Mouse (Mus musculus) urinary bladder, postnatal 10 days (tissue): ENCODE measurements around the gene Zfp112.
A peak's percentile ranks its signal among the peaks of the same experiment; 100 is the strongest.
"Not testable (repeated sequence)": the region's sequence is repeated elsewhere in the genome, so short reads cannot be mapped to it uniquely, and the experiment has no call there.

ENCODE experiments used
- DNase-seq: peaks from one replicate; pipeline ENCODE4 v3.0.0; 2022; ENCODE audit warnings: low spot score

Zfp112 gene

DNA sequence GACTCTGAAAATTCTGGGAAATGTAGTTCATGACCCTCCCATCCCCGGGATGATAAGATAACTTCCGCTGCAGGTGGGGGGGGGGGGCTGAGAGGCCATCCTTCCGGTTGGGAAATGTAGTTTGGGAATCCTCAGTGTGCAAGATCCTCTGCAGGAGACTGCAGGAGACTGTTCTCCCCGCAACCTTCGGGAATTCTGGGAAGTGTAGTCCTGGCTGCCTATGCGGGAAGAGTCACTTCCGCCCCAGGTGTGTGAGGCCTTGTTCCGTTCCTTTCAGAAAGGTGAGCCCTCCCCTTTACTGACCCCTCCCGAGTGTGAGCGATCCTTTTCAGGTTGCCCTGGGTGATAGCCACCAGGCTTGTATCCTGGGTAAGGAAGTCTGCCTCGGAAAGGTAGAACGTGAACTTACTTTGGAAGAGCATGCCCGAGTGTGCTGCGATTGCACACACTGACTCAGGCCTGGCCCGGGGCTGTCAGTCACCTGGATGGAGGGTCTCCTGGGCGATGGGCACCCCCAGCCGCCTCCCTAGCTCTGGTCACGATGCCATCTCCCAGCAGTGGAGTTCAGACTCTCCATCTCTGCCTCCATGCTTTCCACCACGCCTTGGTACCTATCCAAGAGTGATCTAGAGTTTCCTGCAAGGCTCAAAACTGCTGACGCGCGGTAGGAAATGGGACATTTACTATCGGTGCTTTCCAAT is at the start of gene Zfp112:
TSS of gene Zfp112 (plus strand) at position 159 of the 701 bp plus-strand sequence.
- DNase-seq: peak; percentile 30

DNA sequence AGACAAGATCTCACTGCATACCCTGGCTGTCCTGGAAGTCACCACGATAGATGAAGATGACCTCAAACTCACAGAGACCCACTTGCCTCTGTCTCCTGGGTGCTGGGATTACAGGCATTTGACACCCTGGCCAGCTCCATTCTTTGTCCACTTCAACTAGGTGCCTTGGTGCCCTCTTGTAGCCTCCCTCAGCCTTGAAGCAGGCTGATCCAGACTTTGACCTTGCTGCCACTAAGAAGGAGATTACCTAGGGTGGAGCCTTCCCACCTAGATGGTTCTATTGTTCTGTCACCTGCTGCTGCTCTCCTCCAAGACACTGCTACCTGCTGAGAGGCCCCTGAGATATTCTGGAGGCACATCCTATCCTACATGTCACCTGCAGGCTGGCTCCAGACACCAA is 37.7 kb upstream of the Zfp112 start:
- DNase-seq: not testable (repeated sequence)

DNA sequence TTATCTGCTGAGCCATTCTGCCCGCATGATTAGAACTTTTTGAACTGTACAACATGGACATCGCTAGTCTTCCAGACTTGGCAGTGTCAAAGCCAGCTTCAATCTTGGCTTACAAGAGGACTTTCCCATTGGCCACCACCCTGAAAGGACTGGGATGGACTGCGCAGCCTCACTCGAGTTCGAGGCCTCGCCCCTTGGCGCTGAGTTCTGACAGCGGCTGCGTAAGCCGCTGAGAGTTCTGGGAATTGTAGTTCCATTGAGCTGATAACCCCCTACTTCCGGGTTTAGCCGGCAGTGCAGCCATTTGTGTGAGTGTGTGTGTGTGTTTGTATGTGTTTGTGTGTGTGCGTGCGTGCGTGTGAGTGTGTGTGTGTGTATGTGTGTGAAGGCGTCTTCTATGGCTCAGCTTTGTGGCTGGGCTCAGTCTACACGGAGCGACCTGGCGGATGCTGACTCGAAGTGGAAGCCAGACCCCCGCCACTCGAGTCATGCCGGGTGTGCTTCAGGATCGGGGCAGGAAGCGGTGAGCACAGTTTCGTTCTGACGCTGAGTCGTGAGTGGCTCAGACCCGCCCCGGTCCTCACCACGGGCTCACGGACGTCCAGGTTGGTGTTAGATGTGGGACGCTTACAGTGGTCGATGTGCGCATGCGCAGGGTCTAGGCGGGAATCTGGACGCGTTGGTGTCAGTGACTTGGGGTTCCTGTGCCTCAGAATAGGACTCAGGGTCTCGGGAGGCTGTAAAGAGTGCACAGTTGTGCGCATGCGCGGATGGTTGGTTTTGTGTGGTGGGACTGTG is 30.3 kb upstream of the Zfp112 start, which contains the start of gene Zfp180:
TSS of gene Zfp180 (plus strand) at position 291 of the 798 bp plus-strand sequence.
- peak; percentile 65 for DNase-seq

DNA sequence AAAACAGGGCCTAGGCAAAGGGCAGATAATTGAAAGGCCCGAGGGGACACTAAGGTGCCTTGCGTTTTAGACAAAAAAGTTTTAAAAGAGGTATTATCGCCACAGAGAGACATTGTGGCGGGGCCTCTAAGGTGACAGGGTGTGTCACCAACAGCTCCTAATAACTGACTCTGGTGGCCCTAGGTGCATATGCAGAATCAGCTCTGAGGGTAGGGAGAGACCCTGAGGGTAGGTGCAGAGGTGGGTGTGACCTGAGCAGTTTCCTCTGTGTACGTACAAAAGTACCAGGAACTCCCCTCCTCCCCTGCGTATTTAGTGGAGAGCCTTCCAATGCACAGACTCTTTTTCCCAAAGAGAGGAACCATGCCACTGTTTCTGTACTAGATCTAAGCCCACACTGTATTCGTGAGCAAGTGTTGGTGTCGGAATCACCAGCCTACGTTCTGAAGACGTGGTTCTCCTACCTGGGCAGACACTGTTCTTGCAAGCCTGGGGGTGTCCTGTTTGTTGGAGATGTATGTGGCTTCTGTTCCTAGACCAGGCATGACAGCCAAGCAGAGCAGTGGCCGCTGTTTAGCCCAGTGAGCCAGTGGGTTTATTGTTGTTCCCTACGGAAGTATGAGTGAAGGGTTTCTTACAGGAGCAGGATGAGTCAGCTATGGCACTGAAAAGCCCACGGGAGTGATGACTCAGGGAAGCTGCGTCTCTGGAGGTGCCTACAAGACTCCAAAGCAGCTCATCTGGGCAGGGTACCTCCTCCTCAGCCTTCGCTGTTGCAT is 29.5 kb upstream of the Zfp112 start:
- no peak for DNase-seq

DNA sequence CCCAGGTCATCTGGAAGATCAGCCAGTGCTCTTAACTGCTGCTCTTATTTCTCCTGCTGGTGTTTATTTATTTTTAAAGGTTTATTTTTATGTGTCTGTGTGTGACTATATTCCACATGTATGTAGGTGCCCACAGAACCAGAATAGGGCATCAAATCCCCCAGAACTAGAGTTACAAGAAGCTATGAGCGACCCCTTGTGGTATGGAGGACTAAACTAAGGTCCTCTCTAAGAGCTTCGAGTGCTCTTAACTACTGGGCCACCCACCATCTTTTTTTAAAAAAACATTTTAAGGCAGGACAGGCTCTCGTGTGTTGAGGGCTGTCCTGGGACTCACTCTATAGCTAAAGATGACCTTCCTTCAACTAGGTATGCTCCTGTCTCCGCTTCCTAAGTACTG is 25.2 kb upstream of the Zfp112 start:
- no peak for DNase-seq

DNA sequence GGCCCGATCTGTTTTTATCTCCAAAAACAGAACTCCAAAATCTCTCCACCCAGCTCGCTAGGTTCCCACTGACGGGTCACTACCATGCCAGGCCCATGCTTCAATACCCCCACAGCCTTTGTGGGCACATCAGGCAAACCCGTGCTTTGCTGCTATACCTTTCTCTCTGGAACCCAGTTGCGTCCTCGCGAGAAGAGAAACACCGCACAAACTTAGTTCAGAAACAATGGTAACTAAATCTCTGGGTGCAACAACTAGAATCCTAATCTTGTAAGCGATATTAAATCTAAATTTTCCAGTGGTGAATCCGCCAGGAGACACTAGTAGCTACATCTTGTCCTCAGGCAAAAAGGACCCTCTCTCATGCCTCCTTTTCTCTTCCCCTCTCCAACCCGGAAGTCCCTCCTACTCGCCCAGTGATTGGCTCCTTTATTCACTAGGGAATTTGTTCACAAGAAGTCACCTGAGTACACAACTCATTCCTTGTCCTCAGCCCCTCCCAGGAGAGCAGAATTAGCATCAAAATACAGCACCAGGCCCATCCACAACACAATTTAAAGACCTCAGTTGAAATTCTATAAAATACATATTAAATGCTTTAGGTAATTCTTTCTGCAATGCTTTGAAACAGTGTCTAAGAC is 24.5 kb upstream of the Zfp112 start:
- no peak for DNase-seq

DNA sequence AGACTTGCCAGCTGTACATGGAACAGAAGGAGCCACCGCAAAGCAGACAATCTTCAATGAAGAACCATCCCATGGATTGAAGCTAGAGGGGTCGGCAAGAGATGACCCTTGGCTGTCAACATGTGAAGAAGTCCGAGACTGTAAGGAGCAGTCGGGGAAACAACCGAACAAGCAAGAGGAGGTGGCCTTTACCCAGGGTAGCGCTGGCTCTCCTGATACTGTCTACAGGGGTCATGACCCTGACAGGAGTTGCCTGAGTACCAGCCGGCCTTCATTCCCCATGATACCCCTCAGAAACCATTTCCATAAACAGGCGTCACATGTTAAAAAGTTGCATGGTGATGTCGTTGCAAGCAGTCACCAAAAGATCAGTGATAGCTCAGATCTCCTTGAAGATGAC is 7.7 kb upstream of the Zfp112 start:
- no peak for DNase-seq

DNA sequence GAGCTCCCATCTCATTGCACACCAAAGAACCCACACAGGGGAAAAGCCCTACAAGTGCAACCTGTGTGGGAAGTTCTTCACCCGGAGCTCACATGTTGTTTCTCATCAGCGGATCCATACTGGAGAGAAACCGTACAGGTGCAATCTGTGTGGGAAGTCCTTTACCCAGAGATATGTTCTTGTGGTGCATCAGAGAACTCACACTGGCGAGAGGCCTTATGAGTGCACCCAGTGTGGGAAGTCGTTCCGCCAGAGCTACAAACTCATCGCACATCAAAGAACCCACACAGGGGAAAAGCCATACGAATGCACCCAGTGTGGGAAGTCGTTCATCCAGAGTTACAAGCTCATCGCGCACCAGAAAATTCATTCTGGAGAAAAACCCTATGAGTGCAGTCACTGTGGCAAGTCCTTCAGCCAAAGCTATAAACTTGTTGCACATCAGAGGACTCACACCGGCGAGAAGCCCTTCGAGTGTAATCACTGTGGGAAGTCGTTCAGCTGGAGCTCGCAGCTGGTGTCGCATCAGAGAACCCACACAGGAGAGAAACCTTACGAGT is 6.9 kb upstream of the Zfp112 start:
- no peak for DNase-seq

DNA sequence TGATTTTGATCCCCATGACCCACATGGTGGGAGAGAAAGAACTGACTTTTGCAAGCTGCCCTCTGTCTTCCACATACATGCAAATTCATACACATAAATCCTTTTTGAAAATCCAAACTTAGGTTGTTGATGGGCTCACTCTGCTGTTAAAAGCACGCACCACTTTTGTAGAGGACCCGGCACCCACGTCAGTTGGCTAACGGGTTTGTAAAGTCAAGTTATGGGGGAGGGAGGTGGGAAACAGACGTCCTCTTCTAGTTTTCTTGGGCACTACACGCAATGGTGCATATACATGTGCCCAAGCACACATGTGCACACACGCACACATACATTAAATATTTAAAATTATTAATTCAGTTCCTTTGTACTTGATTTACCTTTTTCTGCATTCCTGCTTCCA is 1.3 kb upstream of the Zfp112 start:
- DNase-seq: no peak

DNA sequence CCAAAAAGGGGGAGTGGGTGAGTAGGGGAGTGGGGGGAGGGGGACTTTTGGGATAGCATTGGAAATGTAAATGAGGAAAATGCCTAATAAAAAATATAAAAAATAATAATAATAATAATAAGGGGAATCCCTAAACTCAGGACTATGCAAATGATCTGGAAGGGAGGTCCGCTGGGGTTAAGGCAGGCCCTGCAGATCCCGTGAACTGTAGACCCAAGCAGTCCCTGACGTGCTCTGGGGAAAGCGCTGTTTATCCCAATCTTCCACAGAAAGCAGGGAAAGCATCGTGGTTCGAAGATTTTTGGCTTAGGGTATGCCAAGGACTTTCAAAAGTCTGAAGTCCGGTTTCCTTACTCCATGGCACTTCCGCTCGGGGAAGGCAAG is 350 bp upstream of the Zfp112 start:
- no peak for DNase-seq

DNA sequence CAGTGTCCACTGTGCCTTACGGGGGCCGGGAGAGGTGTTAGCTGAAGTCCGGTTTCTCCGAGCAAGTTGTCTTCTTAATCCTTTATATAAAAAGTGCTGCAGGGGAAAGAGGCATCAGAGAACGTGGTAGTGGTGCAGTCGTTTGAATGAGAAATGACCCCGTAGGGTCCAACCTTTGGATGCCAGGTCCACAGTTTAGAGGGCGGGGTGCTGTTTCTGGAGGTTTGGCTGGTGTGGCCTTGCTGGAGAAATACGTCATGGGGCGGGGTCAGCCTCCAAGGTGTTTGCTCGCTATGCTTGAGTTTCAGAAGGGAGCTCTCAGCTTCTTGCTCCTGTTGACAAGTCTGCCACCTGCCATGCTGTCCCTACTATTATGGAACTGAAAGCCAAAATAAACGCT is 887 bp downstream of the Zfp112 start:
- no peak for DNase-seq

DNA sequence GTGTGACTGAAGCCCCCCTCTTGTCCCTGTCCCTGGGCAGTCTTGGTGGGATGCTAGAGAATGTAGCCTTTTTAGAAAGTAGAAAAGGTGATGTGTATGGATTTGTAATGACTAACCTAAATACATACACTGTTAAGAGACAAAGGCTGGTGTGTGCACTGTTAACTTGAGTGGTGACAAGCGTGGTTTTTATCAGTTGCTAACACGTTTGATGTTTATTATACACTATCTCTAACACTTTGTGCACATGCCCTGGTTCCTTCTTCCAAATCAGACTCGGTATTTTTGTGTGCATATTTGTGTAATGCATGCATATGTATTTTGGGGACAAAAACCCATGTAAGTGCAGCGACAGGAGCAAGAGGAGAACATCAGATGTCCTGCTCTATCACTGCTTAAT is 4.5 kb downstream of the Zfp112 start:
- no peak for DNase-seq

DNA sequence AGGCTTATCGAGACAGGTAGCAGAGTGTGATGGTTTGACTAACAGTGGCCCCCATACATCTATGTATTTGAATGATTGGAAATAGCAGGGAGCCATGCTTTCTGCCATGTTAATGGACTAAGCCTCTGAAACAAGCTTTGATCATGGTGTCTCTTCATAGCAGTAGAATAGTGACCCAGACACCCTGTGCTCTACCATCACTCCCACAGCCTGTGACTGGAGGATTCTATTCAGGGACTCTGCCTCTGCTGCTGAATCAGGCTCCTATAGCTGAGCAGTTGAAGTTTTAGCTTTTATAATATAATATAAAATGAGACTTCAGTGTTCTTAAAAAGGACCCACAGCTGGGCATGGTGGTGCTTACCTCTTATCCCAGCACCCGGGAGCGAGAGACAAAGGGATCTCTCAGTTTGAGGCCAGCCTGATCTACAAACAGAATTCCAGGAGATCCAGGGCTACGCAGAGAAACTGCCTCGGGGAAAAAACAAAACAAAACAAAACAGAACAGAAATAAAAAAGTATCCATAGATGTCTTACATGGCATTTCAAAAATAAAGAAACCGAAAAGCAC is 21.4 kb downstream of the Zfp112 start:
- no peak for DNase-seq

DNA sequence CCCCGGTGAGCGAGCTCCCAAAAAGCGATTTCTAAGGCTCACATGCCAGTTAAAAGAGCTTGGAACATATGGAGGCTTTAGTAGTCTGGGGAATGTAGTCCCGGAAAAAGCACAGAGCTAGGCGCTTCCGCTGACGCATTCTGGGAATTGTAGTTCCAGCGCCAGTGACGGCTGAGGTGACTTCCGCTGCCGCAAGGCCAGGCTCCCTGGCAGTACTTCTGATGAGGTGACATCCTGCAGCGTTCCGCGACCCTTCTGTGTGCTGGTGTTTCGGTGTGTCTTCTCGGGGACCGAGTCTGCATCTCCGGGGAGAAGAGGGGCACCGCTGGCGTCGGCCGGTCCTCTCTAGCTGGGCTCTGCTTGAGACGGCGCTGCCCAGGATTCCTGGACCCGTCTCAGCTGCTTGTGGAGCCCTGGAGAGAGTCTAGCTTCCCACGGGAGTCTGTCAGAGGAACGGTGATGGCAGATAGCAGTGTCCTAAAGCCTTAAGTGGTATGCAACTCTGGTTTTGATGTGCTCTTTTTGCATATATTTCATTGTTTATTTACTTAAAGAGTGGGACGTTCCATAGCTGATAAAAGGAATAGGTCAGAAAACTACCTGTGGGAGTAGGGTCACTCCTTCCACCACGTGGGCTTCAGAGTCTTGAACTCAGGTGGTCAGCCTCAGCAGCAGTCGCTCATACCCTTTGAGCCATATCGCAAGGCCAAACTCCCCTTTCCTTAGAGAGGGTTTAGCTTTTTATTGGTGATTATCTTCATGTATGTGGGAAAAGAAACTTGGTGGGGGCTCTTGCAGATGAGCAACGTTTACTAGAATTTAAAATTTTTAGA is 22.1 kb downstream of the Zfp112 start, which contains the start of gene Zfp235:
TSS of gene Zfp235 (plus strand) at position 174 of the 833 bp plus-strand sequence.
- DNase-seq: peak; percentile 43

DNA sequence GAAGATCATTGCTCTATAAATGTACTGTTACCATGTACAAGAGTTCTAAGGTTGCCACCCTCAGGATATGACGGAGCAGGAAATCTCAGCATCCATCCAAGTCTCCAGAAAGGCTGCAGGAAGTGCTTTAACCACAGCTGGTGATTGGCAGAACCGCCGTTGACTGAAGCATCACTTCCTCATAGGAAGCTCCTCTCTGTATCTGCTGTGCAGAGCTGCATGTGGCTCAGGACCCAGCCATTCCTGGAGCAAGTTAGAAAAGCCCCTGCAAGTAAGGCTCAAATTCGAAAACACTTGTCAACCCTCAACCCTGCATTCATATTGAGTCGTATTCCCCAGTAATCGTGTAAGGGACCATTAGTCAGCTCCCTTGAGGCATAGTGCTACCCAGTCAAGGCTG is 30.5 kb downstream of the Zfp112 start:
- DNase-seq: no peak

DNA sequence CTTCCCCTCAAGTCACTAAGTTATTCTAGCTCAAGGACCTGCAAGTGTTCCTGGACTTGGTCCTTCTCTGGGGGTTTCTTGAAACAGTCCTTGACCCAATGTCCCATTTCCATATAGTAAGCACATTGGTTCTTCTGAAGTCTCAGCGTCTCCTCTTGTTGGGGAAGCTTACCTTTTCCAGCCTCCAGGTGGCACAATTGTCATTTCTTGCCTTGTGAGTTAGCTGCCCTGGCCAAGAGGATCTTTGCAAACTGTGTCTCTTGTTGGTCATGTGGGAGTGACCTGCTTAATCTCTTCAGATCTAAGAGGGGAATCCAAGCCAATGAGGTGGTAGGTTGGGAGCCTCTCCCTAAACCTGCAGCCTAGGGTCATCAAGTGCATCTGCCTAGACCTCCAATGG is 41.2 kb downstream of the Zfp112 start:
- no peak for DNase-seq

DNA sequence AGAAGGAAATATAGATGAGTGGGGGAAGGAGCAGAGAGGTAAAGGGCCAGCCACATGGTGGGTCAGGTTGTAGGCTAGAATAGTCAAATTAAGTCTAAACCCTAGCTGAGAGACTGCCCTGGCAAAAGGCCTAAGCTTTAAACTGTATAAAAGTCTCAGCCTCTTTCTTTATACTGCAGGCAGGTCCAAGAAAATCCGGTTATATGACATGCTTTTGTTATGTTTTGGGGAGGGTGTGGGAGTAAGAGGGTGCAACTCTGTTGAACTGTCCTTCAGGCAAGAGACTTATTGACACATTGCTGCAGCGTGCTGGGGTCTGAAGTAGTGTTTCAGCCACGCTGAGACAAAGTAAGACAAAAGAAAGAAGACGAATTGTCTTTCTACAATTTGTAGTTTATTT is 60.1 kb downstream of the Zfp112 start:
- DNase-seq: no peak

DNA sequence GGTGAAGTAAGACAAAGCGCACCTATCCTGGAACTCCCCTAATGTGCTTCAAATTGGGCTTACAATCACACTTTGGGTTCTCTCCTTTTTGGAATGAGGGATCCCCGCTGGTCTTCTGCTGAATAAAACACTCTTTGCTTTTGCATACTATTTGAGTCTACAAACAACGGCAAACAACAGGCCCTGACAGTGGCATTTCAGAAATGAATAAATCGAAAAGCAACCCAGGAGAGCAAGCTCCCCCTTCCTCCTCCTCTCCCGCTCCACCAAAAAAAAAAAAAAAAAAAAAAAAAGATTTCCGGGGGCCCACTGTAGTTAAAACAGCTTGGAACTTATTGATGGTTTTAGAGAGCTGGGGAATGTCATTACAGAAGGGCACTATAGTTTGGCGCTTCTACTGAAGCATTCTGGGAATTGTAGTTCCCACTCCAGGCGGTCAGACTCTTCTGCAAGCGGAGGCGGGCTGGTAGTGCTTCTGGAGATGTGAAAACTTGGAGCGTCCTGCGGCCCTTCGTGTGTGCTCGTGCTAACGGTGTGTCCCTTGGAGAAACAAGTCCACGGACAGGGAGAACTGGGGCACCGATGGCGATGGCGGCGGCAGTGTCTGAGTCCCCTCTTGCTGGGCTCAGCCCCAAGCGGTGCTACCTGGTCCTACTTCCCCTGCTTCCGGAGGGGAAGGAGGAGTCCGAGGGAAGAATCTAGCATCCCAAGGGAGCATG is 62.7 kb downstream of the Zfp112 start, which contains the start of gene Zfp114:
TSS of gene Zfp114 (plus strand) at position 443 of the 719 bp plus-strand sequence.
- no peak for DNase-seq

DNA sequence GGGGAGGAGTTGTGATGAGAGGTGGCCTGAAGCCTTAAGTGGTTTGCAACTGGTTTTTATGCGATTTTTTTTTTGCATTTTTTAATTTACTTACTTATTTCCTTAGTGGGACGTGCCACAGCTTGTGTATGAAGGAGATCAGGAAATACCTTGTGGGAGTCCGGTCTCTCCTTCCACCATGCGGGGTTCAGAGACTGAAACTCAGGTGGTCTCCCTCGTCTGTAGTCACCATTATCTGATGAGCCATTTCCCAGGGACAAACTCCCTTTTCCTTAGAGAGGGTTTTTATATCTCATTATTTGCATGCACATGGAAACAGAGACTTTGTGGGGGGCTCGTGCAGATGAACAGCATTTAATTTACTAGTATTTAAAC is 63.2 kb downstream of the Zfp112 start:
- DNase-seq: no peak
